Mouse (Mus musculus) spleen, adult 2 months (tissue): Measurements from ENCODE around the gene Bsn.

Experiments
- CTCF ChIP-seq: fragments of 200-500 bp; IDR thresholded peaks from 2 replicates; pipeline ENCODE4 v1.5.1; 2011; ENCODE audit warnings: mild to moderate bottlenecking, inconsistent platforms; ENCODE audit not compliant: insufficient read depth, insufficient read length, insufficient replicate concordance; ENCODE audit errors: extremely low read depth
- POLR2A ChIP-seq: fragments of 200-500 bp; IDR thresholded peaks from 2 replicates; pipeline ENCODE4 v1.6.1; 2011; ENCODE audit warnings: low read depth, low read length, inconsistent platforms

DNA sequence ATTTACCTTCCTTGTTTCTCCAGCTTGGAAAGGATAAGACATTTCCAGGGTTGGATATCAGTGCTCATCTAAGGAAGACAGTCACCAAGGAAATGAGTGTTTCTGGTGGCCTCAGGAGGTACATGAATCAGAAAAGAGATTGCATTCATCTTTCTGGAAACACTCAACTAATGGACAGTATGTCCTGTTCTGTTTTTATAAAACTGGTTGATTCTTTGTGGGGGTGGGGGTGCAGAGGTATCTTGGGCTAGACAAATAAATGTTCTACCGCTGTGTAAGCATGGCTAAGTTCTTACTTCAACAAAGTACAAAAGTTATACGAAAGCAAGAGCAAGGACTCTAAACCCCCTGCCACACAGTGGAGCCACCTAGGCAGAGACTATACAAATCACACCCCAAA, 42.7 kb upstream of the Bsn start:
- TF ChIP-seq CTCF: no peak
- TF ChIP-seq POLR2A: no peak
